Mouse (Mus musculus) kidney, postnatal 14 days (tissue): ENCODE measurements around the gene Rest.

Experiments
- DNase-seq: peaks from one replicate; pipeline ENCODE4 v3.0.0; 2022; ENCODE audit warnings: mixed read lengths

Rest gene

GRCm38 (mm10) chr5:77309924-77310772 lies 44.9 kb downstream of the Rest start, which contains the start of the genes Noa1 and Polr2b:
Noa1 (minus strand) TSS chr5:77310084.
Polr2b (plus strand) TSS chr5:77310147.
- peak; percentile 99 for DNase-seq

- no peak for DNase-seq
These were observed 48.9 kb downstream of the Rest start for GRCm38 (mm10) chr5:77314206-77314605.

- DNase-seq = no peak
These were observed 49.7 kb downstream of the Rest start for GRCm38 (mm10) chr5:77314986-77315385.

DNA sequence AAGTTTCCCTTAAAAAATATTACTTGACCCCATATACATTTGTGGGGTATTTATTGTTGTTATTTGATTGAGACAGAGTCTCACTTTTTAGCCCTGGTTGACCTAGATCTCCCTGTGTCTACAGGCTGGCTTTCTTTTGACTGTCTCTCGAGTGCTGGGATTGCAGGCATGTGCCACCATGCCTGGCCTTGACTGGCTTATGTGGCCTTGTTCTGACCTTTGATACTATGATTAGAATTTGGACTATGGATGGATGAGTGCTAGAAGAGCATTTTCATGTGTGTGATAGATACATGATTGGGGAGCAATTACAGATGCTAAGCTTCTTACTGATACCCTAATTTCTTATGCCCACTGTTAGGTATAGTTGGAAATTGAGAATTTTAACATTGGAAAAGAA lies 59.6 kb downstream of the Rest start:
- no peak for DNase-seq

DNA sequence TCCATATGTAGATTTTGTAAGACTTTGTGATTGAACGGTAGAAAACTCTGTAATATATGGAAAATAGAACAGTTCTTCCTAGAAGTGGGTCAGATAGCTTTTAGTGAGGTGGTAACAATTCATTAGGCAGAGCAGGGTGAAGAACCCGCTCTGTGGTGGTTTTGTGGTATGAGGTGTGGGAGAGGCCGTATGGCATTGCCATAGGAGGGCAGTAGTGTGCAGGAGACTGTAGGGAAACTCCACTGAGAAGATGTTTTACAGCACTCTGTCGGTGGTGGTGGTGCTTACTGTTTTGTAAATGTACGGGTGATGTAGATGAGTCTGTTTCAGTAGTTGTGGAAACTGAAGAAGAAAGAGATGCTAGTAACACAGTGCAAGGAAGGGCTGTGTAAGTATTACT lies 64.9 kb downstream of the Rest start:
- DNase-seq = no peak
